Mouse (Mus musculus): ENCODE measurements around the gene Cd300lf. TPM values are rescaled to one million over a fixed set of nuclear protein-coding genes. Genes with fewer than 3 reads are reported as not detected.
A peak's percentile ranks its signal among the peaks of the same experiment; 100 is the strongest.

Cd300lf gene
- polyA plus RNA-seq, 2 experiments, result 0.14 to 0.35 TPM

DNA sequence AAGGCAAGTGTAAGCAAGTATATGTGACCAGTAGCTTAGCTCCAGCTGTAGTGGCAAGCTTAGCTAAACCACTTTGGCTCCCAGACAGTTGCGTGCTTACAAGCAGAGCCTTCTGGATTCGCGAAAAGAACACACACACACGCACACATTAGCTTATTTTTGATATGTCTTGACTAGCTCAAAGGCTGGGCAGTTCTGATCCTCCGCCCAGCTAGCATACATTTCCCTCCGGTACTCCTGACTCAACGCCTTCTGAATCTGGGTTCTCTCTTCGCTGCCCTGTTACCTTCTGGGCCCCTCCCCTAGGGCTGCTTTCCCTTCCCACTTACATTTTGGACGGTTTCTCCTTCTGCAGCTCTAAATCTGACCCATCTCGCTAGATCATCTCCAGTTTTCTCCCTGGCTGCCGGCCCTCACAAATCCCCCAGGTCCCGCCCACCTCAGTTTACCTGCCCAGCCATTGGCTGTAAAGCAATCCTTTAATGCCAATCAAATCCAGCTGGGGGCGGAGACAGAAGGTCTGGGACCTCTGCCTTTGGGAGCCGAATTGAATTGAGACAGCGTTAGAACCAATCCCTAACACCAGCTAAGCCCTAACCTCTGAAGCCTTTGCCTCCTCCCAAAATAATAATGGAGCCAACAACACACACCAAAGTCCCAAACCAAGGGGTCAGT is 18.1 kb upstream of the Cd300lf start:
- Histone ChIP-seq H3K4me2 (replicated peaks; ENCODE audit: low read depth, low read length, severe bottlenecking) (peak overlapping the region; percentile 59), H3K9ac (ENCODE audit: low read depth, low read length, severe bottlenecking) (no peak overlapping the region), H3K4me3 (replicated peaks; ENCODE audit: low read length) (peak overlapping the region; percentile 30), H3K9me3 (ENCODE audit: control insufficient read depth, low read length) (peaks cover 3% of the 10 kb centered on the region; the same call in 1 of the 2 replicates), H3K27me3 (ENCODE audit: control insufficient read depth, insufficient read depth, low read length) (peaks cover 21% of the 10 kb centered on the region), H3K36me3 (ENCODE audit: control insufficient read depth, insufficient read depth, low read length) (no peaks in the 10 kb centered on the region), H3K27ac (replicated peaks; ENCODE audit: low read depth, low read length) (no peak overlapping the region), H3K4me1 (ENCODE audit: control insufficient read depth, insufficient read depth, low read length) (peaks cover 10% of the 10 kb centered on the region)
- TF ChIP-seq POLR2A (IDR thresholded peaks at IDR 0.05; ENCODE audit: borderline replicate concordance, extremely low read depth, insufficient read depth, insufficient read length), result no peak
- 8% methylated on average over 15 of the region's 15 CpGs for WGBS
- DNase-seq (ENCODE audit: low spot score) (peak; percentile 56), ATAC-seq (ENCODE audit: low FRiP score, low read depth) (peak; percentile 70)

GRCm38 (mm10) chr11:115150741-115151254 is 17.0 kb upstream of the Cd300lf start:
- no peak for TF ChIP-seq POLR2A (IDR thresholded peaks at IDR 0.05; ENCODE audit: borderline replicate concordance, extremely low read depth, insufficient read depth, insufficient read length)
- H3K9me3 ChIP-seq (ENCODE audit: control insufficient read depth, low read length), result peaks cover 3% of the 10 kb centered on the region; the same call in 1 of the 2 replicates
- H3K4me1 ChIP-seq (ENCODE audit: control insufficient read depth, insufficient read depth, low read length), result peaks cover 10% of the 10 kb centered on the region
- peaks cover 21% of the 10 kb centered on the region for H3K27me3 ChIP-seq (ENCODE audit: control insufficient read depth, insufficient read depth, low read length)
- no peak overlapping the region for H3K27ac ChIP-seq (replicated peaks; ENCODE audit: low read depth, low read length)
- H3K4me3 ChIP-seq (replicated peaks; ENCODE audit: low read length), result no peak overlapping the region
- no peak for ATAC-seq (ENCODE audit: low FRiP score, low read depth)
- no peak overlapping the region for H3K4me2 ChIP-seq (replicated peaks; ENCODE audit: low read depth, low read length, severe bottlenecking)
- DNase-seq (ENCODE audit: low spot score), result no peak
- H3K36me3 ChIP-seq (ENCODE audit: control insufficient read depth, insufficient read depth, low read length), result no peaks in the 10 kb centered on the region
- 32% methylated on average over 6 of the region's 6 CpGs for WGBS
- no peak overlapping the region for H3K9ac ChIP-seq (ENCODE audit: low read depth, low read length, severe bottlenecking)

GRCm38 (mm10) chr11:115147813-115148212 is 14.0 kb upstream of the Cd300lf start:
- ATAC-seq (ENCODE audit: low FRiP score, low read depth) (no peak), DNase-seq (ENCODE audit: low spot score) (no peak)
- H3K4me2 ChIP-seq (replicated peaks; ENCODE audit: low read depth, low read length, severe bottlenecking), result no peak overlapping the region
- H3K9me3 ChIP-seq (ENCODE audit: control insufficient read depth, low read length), result peaks cover 3% of the 10 kb centered on the region; the same call in 1 of the 2 replicates
- H3K27me3 ChIP-seq (ENCODE audit: control insufficient read depth, insufficient read depth, low read length), result no peaks in the 10 kb centered on the region
- H3K9ac ChIP-seq (ENCODE audit: low read depth, low read length, severe bottlenecking), result no peak overlapping the region
- WGBS, result 78% methylated on average over 4 of the region's 4 CpGs
- no peaks in the 10 kb centered on the region for H3K36me3 ChIP-seq (ENCODE audit: control insufficient read depth, insufficient read depth, low read length)
- no peak overlapping the region for H3K4me3 ChIP-seq (replicated peaks; ENCODE audit: low read length)
- peaks cover 7% of the 10 kb centered on the region for H3K4me1 ChIP-seq (ENCODE audit: control insufficient read depth, insufficient read depth, low read length)
- H3K27ac ChIP-seq (replicated peaks; ENCODE audit: low read depth, low read length), result no peak overlapping the region
- no peak for TF ChIP-seq POLR2A (IDR thresholded peaks at IDR 0.05; ENCODE audit: borderline replicate concordance, extremely low read depth, insufficient read depth, insufficient read length)

- TF ChIP-seq POLR2A (IDR thresholded peaks at IDR 0.05; ENCODE audit: borderline replicate concordance, extremely low read depth, insufficient read depth, insufficient read length), result no peak
- H3K27me3 ChIP-seq (ENCODE audit: control insufficient read depth, insufficient read depth, low read length), result no peaks in the 10 kb centered on the region
- DNase-seq (ENCODE audit: low spot score) (no peak), ATAC-seq (ENCODE audit: low FRiP score, low read depth) (no peak)
- H3K27ac ChIP-seq (replicated peaks; ENCODE audit: low read depth, low read length), result no peak overlapping the region
- no peak overlapping the region for H3K9ac ChIP-seq (ENCODE audit: low read depth, low read length, severe bottlenecking)
- WGBS, result 82% methylated on average over 2 of the region's 2 CpGs
- no peak overlapping the region for H3K4me2 ChIP-seq (replicated peaks; ENCODE audit: low read depth, low read length, severe bottlenecking)
- no peak overlapping the region for H3K4me3 ChIP-seq (replicated peaks; ENCODE audit: low read length)
- H3K9me3 ChIP-seq (ENCODE audit: control insufficient read depth, low read length), result no peaks in the 10 kb centered on the region
- no peaks in the 10 kb centered on the region for H3K4me1 ChIP-seq (ENCODE audit: control insufficient read depth, insufficient read depth, low read length)
- no peaks in the 10 kb centered on the region for H3K36me3 ChIP-seq (ENCODE audit: control insufficient read depth, insufficient read depth, low read length)
These were observed 8.2 kb upstream of the Cd300lf start for GRCm38 (mm10) chr11:115141970-115142369.

- no peak overlapping the region for H3K4me3 ChIP-seq (replicated peaks; ENCODE audit: low read length)
- 71% methylated on average over 5 of the region's 5 CpGs for WGBS
- H3K4me2 ChIP-seq (replicated peaks; ENCODE audit: low read depth, low read length, severe bottlenecking), result no peak overlapping the region
- H3K36me3 ChIP-seq (ENCODE audit: control insufficient read depth, insufficient read depth, low read length), result no peaks in the 10 kb centered on the region
- DNase-seq (ENCODE audit: low spot score), result no peak
- ATAC-seq (ENCODE audit: low FRiP score, low read depth), result no peak
- H3K9me3 ChIP-seq (ENCODE audit: control insufficient read depth, low read length), result no peaks in the 10 kb centered on the region
- H3K9ac ChIP-seq (ENCODE audit: low read depth, low read length, severe bottlenecking), result no peak overlapping the region
- H3K27me3 ChIP-seq (ENCODE audit: control insufficient read depth, insufficient read depth, low read length), result no peaks in the 10 kb centered on the region
- H3K27ac ChIP-seq (replicated peaks; ENCODE audit: low read depth, low read length), result no peak overlapping the region
- no peak for TF ChIP-seq POLR2A (IDR thresholded peaks at IDR 0.05; ENCODE audit: borderline replicate concordance, extremely low read depth, insufficient read depth, insufficient read length)
- H3K4me1 ChIP-seq (ENCODE audit: control insufficient read depth, insufficient read depth, low read length), result no peaks in the 10 kb centered on the region
These were observed 4.9 kb upstream of the Cd300lf start for GRCm38 (mm10) chr11:115138597-115139262.
